Mouse (Mus musculus): ENCODE measurements around the gene Atmin.

Atmin gene

DNA sequence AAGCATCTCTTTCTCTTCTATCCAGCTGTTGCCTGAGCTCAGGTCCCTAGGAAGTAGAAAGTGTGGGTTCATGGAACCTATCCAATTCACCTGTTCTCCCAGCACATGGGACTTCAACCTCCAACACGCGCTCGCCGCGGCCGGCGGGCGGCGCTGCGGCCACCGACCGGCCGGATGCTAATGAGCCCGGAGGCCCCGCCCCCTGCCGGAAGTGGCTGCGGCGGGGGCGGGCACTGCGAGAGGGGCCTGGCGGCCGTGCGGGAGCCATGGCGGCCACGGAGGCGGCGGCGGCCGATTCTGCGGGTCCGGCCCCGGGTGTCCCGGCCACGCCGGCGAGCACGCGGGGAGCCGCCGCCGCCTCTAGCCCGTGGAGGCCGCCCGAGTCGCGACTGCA is at the start of gene Atmin:
Gene Atmin (plus strand): TSS at position 233 of the 394 bp plus-strand sequence.
- peak; percentile 87 for DNase-seq (ENCODE audit: low spot score)

- no peak for DNase-seq (ENCODE audit: low spot score)
Observed at GRCm38 (mm10) chr8:116893938-116894337, 49.3 kb upstream of the Atmin start.

DNA sequence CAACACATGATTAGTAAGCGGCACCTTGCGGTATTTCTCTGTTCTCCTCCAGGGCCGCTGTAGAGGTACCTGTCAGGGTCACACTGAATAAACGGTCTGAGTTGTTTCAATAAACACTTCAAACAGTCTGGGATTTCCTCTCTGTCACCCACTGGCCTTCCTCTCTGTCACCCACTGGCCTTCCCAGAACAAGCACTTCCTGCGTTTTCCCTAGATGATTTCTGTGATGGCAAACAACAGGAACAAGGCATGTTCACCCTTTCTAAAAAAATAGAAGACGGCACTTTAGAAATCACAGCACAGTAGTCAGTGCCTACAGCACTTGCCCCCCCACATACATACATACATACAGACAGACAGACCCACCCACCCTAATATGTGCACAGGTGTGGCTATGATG is 47.7 kb upstream of the Atmin start:
- DNase-seq (ENCODE audit: low spot score) = no peak

GRCm38 (mm10) chr8:116904736-116905135 is 38.5 kb upstream of the Atmin start:
- DNase-seq (ENCODE audit: low spot score) = no peak

GRCm38 (mm10) chr8:116905252-116905651 is 37.9 kb upstream of the Atmin start:
- no peak for DNase-seq (ENCODE audit: low spot score)

DNA sequence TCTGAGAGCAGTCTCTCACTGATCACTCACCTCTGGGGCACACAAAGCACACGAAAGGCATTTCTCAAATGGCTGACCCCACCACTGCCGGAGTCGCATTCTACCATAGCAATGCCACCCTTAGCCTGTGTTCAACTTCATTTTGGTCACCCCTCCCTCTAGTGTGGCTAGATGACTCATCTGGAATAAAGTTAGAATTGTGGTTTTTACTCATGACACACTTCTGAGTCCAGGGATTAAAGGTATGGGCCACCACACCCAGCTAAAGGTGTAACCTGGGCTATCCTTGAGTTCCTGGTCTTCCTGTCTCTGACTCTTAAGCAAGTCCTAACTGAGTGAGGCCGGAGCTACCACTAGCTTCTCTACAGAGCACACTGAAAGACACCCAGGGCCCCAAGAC is 37.4 kb upstream of the Atmin start:
- no peak for DNase-seq (ENCODE audit: low spot score)

DNA sequence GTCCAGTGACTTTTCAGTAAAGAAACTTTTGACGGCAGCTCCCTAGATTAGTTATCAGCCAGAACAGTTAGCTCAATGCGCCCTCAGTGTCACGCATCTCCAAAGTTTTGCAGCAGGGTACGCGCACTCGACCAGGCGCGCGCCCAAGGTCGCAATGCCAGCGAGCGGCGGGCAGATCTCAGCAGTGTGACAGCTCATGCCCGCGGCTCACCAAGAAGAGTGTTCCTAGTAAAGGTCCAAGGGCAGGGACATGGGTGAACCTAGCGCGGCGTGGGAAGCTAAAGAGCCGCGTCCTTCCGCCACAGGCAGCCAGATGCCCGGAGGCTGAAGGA is 22.2 kb upstream of the Atmin start:
- DNase-seq (ENCODE audit: low spot score) = no peak

DNA sequence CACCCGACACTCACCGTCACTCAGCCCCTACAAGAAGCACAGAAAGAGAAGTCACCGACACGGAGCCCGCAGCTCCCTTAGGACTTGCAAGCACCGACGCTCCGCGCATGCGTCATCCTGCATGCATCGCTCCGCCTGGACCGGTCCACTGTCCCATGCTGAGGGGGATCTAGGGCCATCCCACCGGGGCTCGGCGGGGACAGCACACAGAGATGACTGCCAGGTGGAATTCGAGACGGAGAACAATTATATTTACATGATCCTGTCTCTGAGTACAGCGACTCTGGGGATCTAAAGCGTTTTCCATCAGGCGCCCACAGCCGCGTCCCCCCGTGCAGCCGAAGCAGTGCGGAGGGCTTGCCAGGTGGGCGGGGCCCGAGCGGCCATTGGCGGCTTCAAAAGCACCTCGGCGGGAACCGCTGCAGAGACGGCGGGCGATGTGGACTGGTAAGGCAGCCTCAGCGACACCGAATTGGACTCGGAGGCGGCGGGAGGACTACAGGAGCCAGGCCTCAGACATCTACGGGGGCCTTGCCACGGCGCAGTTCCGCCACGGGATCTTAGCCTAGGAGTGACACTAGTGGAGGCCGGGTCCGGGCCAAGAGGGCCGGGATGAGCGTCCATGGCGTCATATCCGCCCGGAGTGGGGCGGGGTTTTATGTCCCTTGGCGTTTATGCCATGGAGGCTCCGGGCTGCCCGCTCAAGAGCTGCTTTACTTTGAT is 21.7 kb upstream of the Atmin start, which contains the start of the genes Cmc2 and Cenpn:
Gene Cmc2 (minus strand): TSS at position 119 of the 723 bp plus-strand sequence.
Gene Cenpn (plus strand): TSS at position 394 of the 723 bp plus-strand sequence.
- peak; percentile 89 for DNase-seq (ENCODE audit: low spot score)

DNA sequence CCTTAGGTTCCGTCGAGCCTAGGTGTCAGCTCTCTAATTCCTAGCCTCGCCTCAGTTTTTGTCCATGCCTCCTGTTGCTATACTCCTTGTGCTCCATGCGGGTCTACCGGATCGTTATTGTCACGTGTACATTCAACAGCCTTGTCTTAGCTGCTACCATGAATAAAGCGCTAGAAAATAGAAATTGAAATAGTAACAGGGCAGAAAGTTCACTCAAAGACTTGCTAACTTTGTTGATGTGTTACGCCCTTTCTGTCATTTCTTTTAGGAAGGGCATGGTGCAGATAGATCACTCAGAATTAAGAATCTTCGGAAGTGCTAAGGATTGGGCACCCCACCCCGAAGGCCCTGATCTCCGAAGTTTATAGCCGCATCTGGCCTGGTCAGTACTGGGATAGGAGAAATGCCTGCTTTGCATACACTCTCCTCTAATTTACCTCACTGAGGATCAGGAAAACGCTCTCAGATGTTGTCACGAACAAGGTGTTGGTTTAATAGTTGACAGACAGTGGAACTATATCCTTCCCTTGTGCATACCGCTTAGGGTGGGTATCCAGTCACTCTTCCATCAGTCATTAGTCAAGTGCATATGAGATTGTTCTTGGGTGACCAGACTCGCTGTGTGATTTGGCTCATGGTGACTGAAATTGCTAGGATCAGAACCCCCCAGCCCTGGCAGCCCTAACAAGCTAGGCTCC is 21.0 kb upstream of the Atmin start:
- DNase-seq (ENCODE audit: low spot score) = no peak

DNA sequence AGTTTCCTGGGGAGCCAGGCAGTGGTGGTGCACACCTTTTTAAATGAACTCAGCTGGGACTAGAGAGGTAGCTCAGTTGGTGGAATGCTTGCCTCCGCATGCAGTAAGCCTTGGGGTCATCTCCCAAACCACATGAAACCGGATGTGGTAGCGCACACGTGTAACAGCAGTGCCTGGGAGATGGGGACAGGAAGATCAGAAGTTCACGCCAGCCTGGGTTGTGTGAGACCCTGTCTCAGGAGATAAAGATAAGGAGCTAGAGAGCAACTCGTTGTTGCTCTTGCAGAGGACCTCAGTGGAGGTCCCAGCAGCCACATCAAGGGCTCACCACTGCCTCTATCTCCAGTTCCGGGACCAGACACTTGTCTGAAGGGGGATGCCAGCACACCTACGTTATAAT is 19.7 kb upstream of the Atmin start:
- no peak for DNase-seq (ENCODE audit: low spot score)

GRCm38 (mm10) chr8:116927880-116928279 is 15.3 kb upstream of the Atmin start:
- DNase-seq (ENCODE audit: low spot score) = no peak

DNA sequence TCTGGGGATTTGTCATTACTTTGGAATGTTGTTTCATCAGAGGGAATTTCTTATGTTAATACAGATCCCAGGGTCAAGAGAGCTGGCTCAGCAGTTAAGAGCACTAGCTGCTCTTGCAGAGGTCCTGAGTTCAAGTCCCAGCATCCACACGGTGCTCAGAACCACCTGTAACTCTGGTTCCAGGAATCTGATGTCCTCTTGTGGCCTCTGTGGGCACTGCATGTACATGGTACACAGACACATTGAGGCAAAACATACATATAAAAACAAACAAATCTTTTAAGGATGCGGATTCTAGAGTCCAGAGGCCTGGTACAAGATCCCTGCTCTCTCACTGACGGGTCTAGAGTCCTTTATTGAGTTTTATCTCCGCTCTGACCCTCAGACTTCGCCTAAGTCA is 14.6 kb upstream of the Atmin start:
- no peak for DNase-seq (ENCODE audit: low spot score)

GRCm38 (mm10) chr8:116934976-116935375 is 8.2 kb upstream of the Atmin start:
- no peak for DNase-seq (ENCODE audit: low spot score)

DNA sequence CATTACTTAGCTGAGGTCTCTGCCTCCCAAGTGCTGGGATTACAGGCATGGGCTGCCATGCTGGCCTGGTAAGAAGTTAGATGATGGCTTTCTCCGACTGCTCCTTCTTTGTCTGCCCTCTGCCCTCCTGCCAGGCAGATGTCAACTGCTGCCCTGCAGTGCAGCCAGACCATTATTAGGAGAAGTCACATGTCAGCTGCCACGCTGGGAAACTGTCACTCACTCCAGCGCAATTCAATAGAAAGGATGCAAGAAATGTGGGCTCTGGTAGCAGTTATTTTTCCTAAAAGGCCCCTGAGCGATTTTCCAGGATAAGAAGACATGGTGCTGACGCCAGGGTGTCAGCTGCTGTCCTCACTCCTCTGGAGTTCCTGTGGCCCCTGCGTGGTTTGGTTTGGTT is 7.7 kb upstream of the Atmin start:
- DNase-seq (ENCODE audit: low spot score) = no peak

- DNase-seq (ENCODE audit: low spot score) = peak; percentile 24
Observed at GRCm38 (mm10) chr8:116942284-116943058, 722 bp upstream of the Atmin start.

DNA sequence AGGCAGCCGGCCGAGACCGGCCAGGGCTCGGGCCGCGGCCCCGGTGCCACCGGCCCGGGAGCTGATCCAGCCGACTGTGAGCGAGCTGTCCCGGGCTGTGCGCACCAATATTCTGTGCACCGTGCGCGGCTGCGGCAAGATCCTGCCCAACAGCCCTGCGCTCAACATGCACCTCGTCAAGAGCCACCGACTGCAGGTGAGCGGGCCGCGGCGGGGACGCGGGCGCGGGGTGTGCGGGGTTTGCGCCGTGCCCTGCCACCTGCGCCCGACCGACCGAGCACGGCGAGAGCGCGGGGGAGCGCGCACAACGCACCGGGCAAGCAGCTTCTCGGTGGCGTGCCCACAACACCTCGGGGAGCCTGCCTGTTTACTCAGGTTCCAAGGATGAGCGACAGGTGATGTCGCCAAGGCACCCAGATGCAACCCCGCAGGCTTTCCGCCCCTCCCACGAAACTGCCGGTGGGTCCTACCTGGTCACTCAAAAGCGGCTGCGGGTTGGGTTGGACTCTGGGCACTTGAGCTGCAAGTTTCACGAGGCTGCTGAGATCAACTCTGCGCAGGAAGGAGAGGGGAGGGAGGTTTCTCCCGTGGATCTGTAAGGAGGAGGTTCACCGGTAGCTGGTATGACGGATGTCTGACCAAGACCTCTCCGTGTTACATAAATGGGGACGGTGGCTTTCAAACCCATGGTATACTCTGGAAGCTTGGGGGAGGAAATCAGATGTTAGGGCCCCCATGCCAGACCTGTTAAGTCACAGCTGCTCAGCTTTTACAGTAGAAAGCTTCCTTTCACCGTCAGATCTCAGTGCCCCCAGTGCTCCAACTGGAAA is 577 bp downstream of the Atmin start:
- peak; percentile 32 for DNase-seq (ENCODE audit: low spot score)

DNA sequence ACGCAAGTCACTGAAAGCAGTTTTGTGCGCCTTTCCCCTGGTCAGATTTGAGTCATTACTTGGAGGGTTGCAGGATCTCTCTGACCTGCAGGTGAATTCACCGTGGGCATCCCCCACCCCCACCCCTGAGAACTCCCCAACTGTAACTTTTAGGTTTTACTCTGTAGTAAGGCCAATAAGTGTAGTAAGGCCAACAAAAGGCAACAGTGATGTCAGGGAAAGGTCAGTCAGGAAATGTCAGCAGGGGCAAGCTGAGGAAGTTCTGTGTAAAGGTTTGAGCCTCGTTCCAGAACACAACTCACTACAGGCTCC is 1.1 kb downstream of the Atmin start:
- no peak for DNase-seq (ENCODE audit: low spot score)

- DNase-seq (ENCODE audit: low spot score) = no peak
Observed at GRCm38 (mm10) chr8:116945169-116945910, 2.1 kb downstream of the Atmin start.

DNA sequence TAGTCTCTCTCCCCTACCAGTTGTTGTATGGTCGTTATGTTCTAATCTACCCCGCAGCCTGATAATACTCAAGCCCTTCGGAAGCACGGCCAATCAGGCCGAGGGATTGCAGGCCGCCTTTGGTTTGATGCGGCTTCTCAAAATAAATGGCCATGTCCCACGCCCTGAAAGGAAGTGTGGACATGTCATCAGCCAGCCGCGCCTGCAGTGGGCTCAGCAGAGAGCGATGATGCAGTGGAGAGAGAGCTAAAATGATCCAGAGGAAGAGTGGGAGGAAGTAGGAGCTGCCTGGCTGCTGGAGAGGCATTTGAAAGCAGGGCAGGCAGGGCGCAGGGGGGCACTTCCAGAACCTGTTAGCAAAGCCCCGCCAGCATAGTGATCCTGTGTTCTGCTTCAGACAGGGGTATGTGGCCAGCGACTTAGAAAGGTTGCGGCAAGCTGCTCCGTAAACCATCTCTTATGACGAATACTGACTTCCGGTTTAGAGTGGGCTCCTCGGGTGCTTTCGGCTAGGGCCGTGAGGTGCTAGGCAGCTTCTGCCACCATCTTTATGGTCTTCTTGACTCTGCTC is 3.2 kb downstream of the Atmin start:
- DNase-seq (ENCODE audit: low spot score) = no peak

DNA sequence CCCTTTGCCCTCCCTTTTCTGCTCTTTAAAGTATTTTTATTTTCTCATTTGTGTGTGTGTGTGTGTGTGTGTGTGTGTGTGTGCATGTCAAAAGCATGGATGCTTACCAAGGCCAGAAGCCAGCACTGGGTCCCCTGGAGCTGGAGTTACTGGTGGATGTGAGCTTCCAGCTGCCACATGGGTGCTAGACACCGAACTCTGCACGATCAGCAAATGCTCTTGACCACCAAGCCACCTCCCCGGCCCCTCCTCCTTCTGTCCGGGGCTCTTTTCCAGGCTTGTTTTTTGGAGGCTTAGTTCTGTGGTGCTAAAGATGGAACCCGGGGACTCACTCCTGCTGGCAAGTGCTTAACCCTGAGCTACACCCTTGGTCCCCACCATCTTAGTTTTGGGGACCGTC is 3.7 kb downstream of the Atmin start:
- DNase-seq (ENCODE audit: low spot score) = no peak

DNA sequence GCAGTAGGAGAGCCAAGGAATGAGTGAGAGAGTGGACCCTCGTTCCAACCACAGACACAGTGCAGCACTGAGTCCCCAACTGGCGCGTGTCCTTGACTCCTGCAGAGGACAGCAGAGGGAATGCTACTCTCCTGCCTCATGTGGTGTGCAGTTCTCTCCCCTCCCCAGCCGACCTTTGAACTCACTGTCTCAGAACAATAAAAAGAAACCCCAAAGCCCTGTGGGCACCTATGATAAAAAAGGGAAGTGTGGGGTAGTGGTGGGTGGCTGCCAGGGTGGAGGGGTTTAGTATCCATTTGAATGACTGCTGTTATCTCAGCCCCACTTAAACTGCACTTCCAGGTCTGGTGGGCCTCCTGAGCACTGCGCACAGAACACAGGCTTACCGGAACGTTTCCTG is 4.4 kb downstream of the Atmin start:
- no peak for DNase-seq (ENCODE audit: low spot score)

All from lung, postnatal 25 days (tissue).